Mouse (Mus musculus): ENCODE results near the gene Vcl.

GRCm38 (mm10) chr14:20928308-20928685 lies 901 bp upstream of the Vcl start:
- no peak for TF ChIP-seq POLR2A (IDR thresholded peaks at IDR 0.05; ENCODE audit: low read depth, low read length)
- no peak for TF ChIP-seq CTCF (IDR thresholded peaks at IDR 0.05; ENCODE audit: borderline replicate concordance, insufficient read depth, low read length)

All from embryonic fibroblast, embryonic 13.5 days (primary cell).